Mouse (Mus musculus): ENCODE results near the gene Wfdc10. TPM values are rescaled to one million over a fixed set of nuclear protein-coding genes. Genes with fewer than 3 reads are reported as not detected.
A peak's percentile ranks its signal among the peaks of the same experiment; 100 is the strongest.

Gene Wfdc10
- polyA plus RNA-seq, 1 experiment from 2014 or later, result not detected

DNA sequence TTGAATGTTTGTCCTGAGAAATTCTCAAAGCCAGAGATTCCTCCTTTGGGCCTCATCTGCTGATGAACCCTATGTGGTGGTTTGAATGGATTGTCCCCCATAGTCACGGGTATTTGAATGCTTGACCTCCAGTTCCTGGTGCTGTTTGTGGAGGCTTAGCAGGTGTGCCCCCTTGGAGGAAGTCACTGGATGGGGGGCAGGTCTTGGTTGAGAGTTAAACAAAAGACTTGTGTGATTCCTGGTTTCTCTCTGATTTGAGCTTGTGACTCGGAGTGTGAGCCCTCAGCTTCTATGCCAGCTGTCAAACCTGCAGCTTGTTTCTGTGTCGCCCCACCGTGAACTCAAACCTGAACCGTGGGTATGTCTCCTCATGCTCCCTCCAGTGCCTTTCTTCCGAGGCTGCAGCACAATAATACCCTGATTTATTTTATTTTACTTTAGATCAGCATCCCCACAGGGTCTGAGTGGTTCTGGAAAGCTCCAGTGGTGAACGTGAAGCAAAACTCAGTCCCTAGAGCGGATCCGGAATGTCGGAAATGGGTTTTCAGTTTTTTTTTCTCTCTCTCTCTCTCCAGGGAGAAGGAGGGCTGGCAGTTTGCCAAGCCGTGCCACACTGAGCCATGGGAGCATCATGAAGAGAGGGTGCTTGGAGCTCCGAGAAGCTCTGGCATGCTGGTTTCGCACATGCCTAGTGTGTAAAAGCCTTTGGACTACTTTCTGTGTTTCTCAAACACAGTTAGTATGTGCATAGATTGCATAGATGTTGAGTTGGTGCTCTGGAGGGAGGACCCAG, 13.8 kb upstream of the Wfdc10 start:
- H3K4me3 ChIP-seq (ENCODE audit: low read depth, low read length), result no peak overlapping the region
- no peak for ATAC-seq (ENCODE audit: insufficient number of reproducible peaks, low FRiP score, low TSS enrichment, low read depth)

GRCm38 (mm10) chr2:164656483-164656882, 637 bp downstream of the Wfdc10 start, which contains the start of gene Wfdc9:
Gene Wfdc9 (minus strand): TSS chr2:164656583.
- Histone ChIP-seq H3K9ac (ENCODE audit: low read length) (no peak within 1 kb of the TSS), H3K27ac (replicated peaks; ENCODE audit: low read depth, low read length) (no peak within 1 kb of the TSS), H3K4me1 (ENCODE audit: control insufficient read depth, insufficient read depth, low read length) (no peaks in the 10 kb centered on the region), H3K9me3 (ENCODE audit: control insufficient read depth, low read length) (no peaks in the 10 kb centered on the region), H3K27me3 (ENCODE audit: control insufficient read depth, insufficient read depth, low read length) (no peaks in the 10 kb centered on the region), H3K4me3 (ENCODE audit: low read depth, low read length) (no peak within 1 kb of the TSS), H3K36me3 (ENCODE audit: control insufficient read depth, insufficient read depth, low read length) (no peaks in the 10 kb centered on the region), H3K4me2 (ENCODE audit: low read depth, severe bottlenecking) (no peak within 1 kb of the TSS)
- 87% methylated on average over 9 of the region's 9 CpGs for WGBS
- no peak for ATAC-seq (ENCODE audit: insufficient number of reproducible peaks, low FRiP score, low TSS enrichment, low read depth)
- DNase-seq (ENCODE audit: low spot score), result no peak

More for the DNA sequence above, 13.8 kb upstream of the Wfdc10 start:
- Histone ChIP-seq H3K4me2 (ENCODE audit: low read depth, severe bottlenecking) (no peak overlapping the region), H3K9ac (ENCODE audit: low read length) (no peak overlapping the region), H3K9me3 (ENCODE audit: control insufficient read depth, low read length) (no peaks in the 10 kb centered on the region), H3K4me1 (ENCODE audit: control insufficient read depth, insufficient read depth, low read length) (no peaks in the 10 kb centered on the region), H3K27me3 (ENCODE audit: control insufficient read depth, insufficient read depth, low read length) (no peaks in the 10 kb centered on the region), H3K36me3 (ENCODE audit: control insufficient read depth, insufficient read depth, low read length) (no peaks in the 10 kb centered on the region), H3K27ac (replicated peaks; ENCODE audit: low read depth, low read length) (no peak overlapping the region)
- no peak for DNase-seq (ENCODE audit: low spot score)
- 89% methylated on average over 13 of the region's 13 CpGs for WGBS

DNA sequence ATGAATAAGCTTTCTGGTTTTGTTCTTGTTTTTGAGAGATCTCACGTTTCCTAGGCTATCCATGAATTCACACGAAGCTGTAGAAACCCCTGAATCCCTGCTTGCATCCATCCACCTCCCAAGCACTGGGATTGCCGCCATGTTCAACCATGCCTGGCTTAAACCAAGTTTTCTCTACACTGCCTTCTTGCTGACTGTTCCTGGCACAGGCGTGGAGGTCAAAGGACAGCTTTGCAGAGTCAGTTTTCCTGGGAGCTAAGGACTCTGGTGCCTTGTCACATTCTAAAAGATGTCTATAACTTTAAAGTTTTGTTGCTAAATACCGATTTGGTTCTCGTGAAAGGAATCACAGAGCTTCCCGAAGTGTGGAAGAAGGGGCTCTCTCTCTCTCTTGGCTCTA, 9.0 kb downstream of the Wfdc10 start:
- WGBS, result 89% methylated on average over 7 of the region's 7 CpGs
- H3K9ac ChIP-seq (ENCODE audit: low read length), result no peak overlapping the region
- no peaks in the 10 kb centered on the region; the same call in 1 of the 2 replicates for H3K9me3 ChIP-seq (ENCODE audit: control insufficient read depth, low read length)
- no peaks in the 10 kb centered on the region for H3K4me1 ChIP-seq (ENCODE audit: control insufficient read depth, insufficient read depth, low read length)
- H3K27ac ChIP-seq (replicated peaks; ENCODE audit: low read depth, low read length), result no peak overlapping the region
- H3K4me2 ChIP-seq (ENCODE audit: low read depth, severe bottlenecking), result no peak overlapping the region
- H3K27me3 ChIP-seq (ENCODE audit: control insufficient read depth, insufficient read depth, low read length), result no peaks in the 10 kb centered on the region
- no peak for ATAC-seq (ENCODE audit: insufficient number of reproducible peaks, low FRiP score, low TSS enrichment, low read depth)
- H3K36me3 ChIP-seq (ENCODE audit: control insufficient read depth, insufficient read depth, low read length), result no peaks in the 10 kb centered on the region
- no peak for DNase-seq (ENCODE audit: low spot score)
- H3K4me3 ChIP-seq (ENCODE audit: low read depth, low read length), result no peak overlapping the region

GRCm38 (mm10) chr2:164670261-164670660, 14.4 kb downstream of the Wfdc10 start:
- no peaks in the 10 kb centered on the region for H3K36me3 ChIP-seq (ENCODE audit: control insufficient read depth, insufficient read depth, low read length)
- ATAC-seq (ENCODE audit: insufficient number of reproducible peaks, low FRiP score, low TSS enrichment, low read depth) (no peak), DNase-seq (ENCODE audit: low spot score) (no peak)
- no peak overlapping the region for H3K9ac ChIP-seq (ENCODE audit: low read length)
- no peak overlapping the region for H3K4me2 ChIP-seq (ENCODE audit: low read depth, severe bottlenecking)
- no peak overlapping the region for H3K27ac ChIP-seq (replicated peaks; ENCODE audit: low read depth, low read length)
- H3K27me3 ChIP-seq (ENCODE audit: control insufficient read depth, insufficient read depth, low read length), result no peaks in the 10 kb centered on the region
- WGBS, result 88% methylated on average over 5 of the region's 5 CpGs
- no peaks in the 10 kb centered on the region; the same call in 1 of the 2 replicates for H3K9me3 ChIP-seq (ENCODE audit: control insufficient read depth, low read length)
- no peak overlapping the region for H3K4me3 ChIP-seq (ENCODE audit: low read depth, low read length)
- no peaks in the 10 kb centered on the region for H3K4me1 ChIP-seq (ENCODE audit: control insufficient read depth, insufficient read depth, low read length)

DNA sequence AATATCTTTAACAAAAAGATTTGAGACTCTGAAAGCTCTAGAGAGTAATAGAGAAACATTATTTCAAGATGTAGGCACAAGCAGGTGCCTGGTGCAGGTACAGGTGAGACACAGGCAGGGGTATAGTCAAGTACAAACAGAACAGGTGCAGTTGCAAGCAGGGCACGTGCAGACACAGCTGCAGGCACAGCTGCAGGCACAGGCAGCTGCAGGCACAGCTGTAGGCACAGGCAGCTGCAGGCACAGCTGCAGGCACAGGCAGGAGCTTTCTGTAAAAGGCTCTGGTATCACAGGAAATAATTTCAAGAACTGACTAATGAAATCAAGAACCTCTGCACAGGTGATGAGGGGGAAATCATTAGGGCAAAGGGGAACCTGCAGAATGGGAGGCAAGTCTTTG, 15.1 kb downstream of the Wfdc10 start:
- peak; percentile 25 for DNase-seq (ENCODE audit: low spot score)
- Histone ChIP-seq H3K4me3 (ENCODE audit: low read depth, low read length) (no peak overlapping the region), H3K27me3 (ENCODE audit: control insufficient read depth, insufficient read depth, low read length) (no peaks in the 10 kb centered on the region), H3K27ac (replicated peaks; ENCODE audit: low read depth, low read length) (no peak overlapping the region), H3K9ac (ENCODE audit: low read length) (no peak overlapping the region), H3K4me2 (ENCODE audit: low read depth, severe bottlenecking) (no peak overlapping the region), H3K4me1 (ENCODE audit: control insufficient read depth, insufficient read depth, low read length) (no peaks in the 10 kb centered on the region), H3K36me3 (ENCODE audit: control insufficient read depth, insufficient read depth, low read length) (no peaks in the 10 kb centered on the region), H3K9me3 (ENCODE audit: control insufficient read depth, low read length) (no peaks in the 10 kb centered on the region; the same call in 1 of the 2 replicates)
- 28% methylated on average over 1 of the region's 1 CpGs for WGBS
- ATAC-seq (ENCODE audit: insufficient number of reproducible peaks, low FRiP score, low TSS enrichment, low read depth), result no peak

DNA sequence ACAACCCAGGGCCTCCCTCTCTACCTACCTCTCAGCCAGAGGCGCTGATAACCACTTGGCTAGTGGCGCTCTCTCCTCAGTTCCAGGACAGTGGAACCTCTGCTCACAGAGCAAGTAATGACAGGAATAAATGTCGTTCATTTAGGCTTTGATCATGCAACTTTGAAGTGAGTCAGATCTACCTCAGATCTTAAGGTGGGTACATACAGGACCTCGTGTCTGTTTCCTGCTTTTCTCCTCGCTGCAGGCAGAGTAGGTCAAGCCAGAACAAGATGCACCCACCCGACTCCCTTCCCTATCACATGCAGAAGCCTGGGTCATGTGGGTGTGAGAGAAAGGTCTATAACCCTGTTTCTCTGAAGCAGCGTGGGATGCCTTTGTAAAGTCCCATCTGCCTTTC, 18.1 kb downstream of the Wfdc10 start, which contains the start of gene Wfdc11:
Gene Wfdc11 (minus strand): TSS at position 101 of the 400 bp plus-strand sequence.
- Histone ChIP-seq H3K9ac (ENCODE audit: low read length) (no peak within 1 kb of the TSS), H3K27me3 (ENCODE audit: control insufficient read depth, insufficient read depth, low read length) (no peaks in the 10 kb centered on the region), H3K27ac (replicated peaks; ENCODE audit: low read depth, low read length) (no peak within 1 kb of the TSS), H3K4me3 (ENCODE audit: low read depth, low read length) (no peak within 1 kb of the TSS), H3K4me1 (ENCODE audit: control insufficient read depth, insufficient read depth, low read length) (no peaks in the 10 kb centered on the region), H3K9me3 (ENCODE audit: control insufficient read depth, low read length) (no peaks in the 10 kb centered on the region), H3K36me3 (ENCODE audit: control insufficient read depth, insufficient read depth, low read length) (no peaks in the 10 kb centered on the region), H3K4me2 (ENCODE audit: low read depth, severe bottlenecking) (no peak within 1 kb of the TSS)
- ATAC-seq (ENCODE audit: insufficient number of reproducible peaks, low FRiP score, low TSS enrichment, low read depth), result no peak
- no peak for DNase-seq (ENCODE audit: low spot score)
- 77% methylated on average over 7 of the region's 7 CpGs for WGBS

GRCm38 (mm10) chr2:164676103-164676502, 20.3 kb downstream of the Wfdc10 start:
- Histone ChIP-seq H3K9me3 (ENCODE audit: control insufficient read depth, low read length) (no peaks in the 10 kb centered on the region), H3K4me1 (ENCODE audit: control insufficient read depth, insufficient read depth, low read length) (no peaks in the 10 kb centered on the region), H3K4me3 (ENCODE audit: low read depth, low read length) (no peak overlapping the region), H3K36me3 (ENCODE audit: control insufficient read depth, insufficient read depth, low read length) (no peaks in the 10 kb centered on the region), H3K4me2 (ENCODE audit: low read depth, severe bottlenecking) (no peak overlapping the region), H3K27me3 (ENCODE audit: control insufficient read depth, insufficient read depth, low read length) (no peaks in the 10 kb centered on the region), H3K27ac (replicated peaks; ENCODE audit: low read depth, low read length) (no peak overlapping the region), H3K9ac (ENCODE audit: low read length) (no peak overlapping the region)
- 81% methylated on average over 7 of the region's 7 CpGs for WGBS
- ATAC-seq (ENCODE audit: insufficient number of reproducible peaks, low FRiP score, low TSS enrichment, low read depth) (no peak), DNase-seq (ENCODE audit: low spot score) (no peak)

DNA sequence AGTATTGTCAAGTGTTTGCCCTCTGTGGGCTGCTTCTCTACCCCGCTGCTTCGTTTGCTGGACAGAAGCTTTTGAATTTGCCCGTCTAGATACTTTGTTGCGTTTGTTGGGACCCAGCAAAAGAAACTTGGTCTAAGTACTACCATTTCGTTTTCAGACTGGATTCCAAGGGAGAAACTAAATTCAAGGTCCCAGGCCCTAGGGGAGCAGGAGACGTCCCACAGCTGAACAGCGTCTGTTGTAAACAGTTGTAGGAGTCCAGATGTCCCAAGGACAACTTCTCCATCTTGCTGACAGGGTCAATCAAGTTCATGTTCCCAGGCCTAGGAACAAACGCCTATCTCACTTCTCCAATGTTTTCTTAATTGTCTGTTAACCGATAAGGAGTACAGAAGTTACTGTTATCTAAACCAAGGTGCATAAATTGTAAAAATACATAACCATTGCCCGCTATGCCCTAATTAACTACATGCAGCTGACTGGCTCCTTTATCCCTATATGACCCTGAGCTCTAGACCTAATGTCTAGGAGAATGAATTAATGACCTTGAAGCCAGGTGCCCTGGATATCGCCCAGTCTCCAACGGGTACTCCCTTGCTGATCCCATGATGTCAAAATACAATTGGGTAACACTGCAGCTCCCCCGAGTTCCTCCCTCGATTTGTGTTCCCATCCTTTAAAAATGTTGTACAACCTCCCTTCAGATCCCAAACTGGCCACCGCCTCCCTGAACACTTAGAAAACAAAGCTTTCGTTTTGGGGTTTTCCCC, 21.3 kb downstream of the Wfdc10 start:
- DNase-seq (ENCODE audit: low spot score) (no peak), ATAC-seq (ENCODE audit: insufficient number of reproducible peaks, low FRiP score, low TSS enrichment, low read depth) (no peak)
- Histone ChIP-seq H3K36me3 (ENCODE audit: control insufficient read depth, insufficient read depth, low read length) (no peaks in the 10 kb centered on the region), H3K4me1 (ENCODE audit: control insufficient read depth, insufficient read depth, low read length) (no peaks in the 10 kb centered on the region), H3K9me3 (ENCODE audit: control insufficient read depth, low read length) (no peaks in the 10 kb centered on the region), H3K9ac (ENCODE audit: low read length) (no peak overlapping the region), H3K4me3 (ENCODE audit: low read depth, low read length) (no peak overlapping the region), H3K4me2 (ENCODE audit: low read depth, severe bottlenecking) (no peak overlapping the region), H3K27ac (replicated peaks; ENCODE audit: low read depth, low read length) (no peak overlapping the region), H3K27me3 (ENCODE audit: control insufficient read depth, insufficient read depth, low read length) (no peaks in the 10 kb centered on the region)
- 86% methylated on average over 16 of the region's 16 CpGs for WGBS

Measured in limb, embryonic 11.5 days (tissue).